Mouse (Mus musculus) hindbrain, embryonic 10.5 days (tissue): ENCODE measurements around the gene Il2ra. TPM values are rescaled to one million over a fixed set of nuclear protein-coding genes. Genes with fewer than 3 reads are reported as not detected.

Experiments
- DNase-seq: peaks from one replicate; pipeline ENCODE4 v3.0.0-alpha.2; 2017; ENCODE audit warnings: low spot score
- H3K27ac ChIP-seq: fragments of 300-500 bp; sonication (generic); 2 replicates; pipeline ENCODE4 v1.5.1; 2016; ENCODE audit warnings: mild to moderate bottlenecking, moderate library complexity
- H3K27me3 ChIP-seq: fragments of 300-500 bp; sonication (generic); 2 replicates; pipeline ENCODE4 v1.6.1; 2016; ENCODE audit warnings: mild to moderate bottlenecking; ENCODE audit not compliant: poor library complexity, insufficient read depth, severe bottlenecking
- H3K36me3 ChIP-seq: fragments of 300-500 bp; sonication (generic); 2 replicates; pipeline ENCODE4 v1.6.1; 2016; ENCODE audit warnings: mild to moderate bottlenecking, moderate library complexity
- H3K4me1 ChIP-seq: fragments of 300-500 bp; sonication (generic); replicated peaks from 2 replicates; pipeline ENCODE4 v1.6.1; 2016; ENCODE audit warnings: mild to moderate bottlenecking
- H3K4me3 ChIP-seq: fragments of 300-500 bp; sonication (generic); 2 replicates; pipeline ENCODE4 v1.5.1; 2016; ENCODE audit warnings: mild to moderate bottlenecking, moderate library complexity
- H3K9me3 ChIP-seq: fragments of 300-500 bp; sonication (generic); 2 replicates; pipeline ENCODE4 v1.6.1; 2016; ENCODE audit warnings: mild to moderate bottlenecking, moderate library complexity
- WGBS: fragments of 180-500 bp; shearing (Covaris S2); methylation state at CpG from one replicate; pipeline ENCODE4 v1.1.7; 2016; 5-methylcytosine and 5-hydroxymethylcytosine counted together
- polyA plus RNA-seq: library from polyadenylated mRNA; unstranded; fragments of >200 nt; fragmentation: Nextera tagmentation; extraction: Ambion mirVana; gene quantifications from 2 replicates; pipeline ENCODE4 v1.2.1, GENCODE M21; 2016

Il2ra gene
- polyA plus RNA-seq, 1 experiment from 2014 or later, result not detected

DNA sequence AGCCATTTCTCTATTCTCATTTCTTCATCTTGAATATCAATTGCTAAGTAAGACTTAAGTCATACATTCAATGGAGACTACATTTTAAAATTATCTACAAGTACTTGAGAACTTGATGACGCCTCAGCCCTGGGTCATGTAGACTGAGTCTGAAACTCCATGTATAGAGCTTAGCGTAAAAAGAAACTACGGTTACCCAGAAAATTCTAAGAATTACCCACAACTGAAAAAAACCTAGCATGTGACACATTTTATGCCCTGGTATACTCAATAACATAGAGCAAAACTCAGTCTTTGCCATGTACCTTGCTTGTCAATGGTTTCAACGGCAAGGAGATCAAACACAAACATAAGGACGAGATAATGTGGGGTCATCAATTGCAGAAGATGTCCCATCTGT lies 16.7 kb upstream of the Il2ra start, which contains the start of gene Gm17490:
Gm17490 (minus strand) TSS at position 375 of the 400 bp plus-strand sequence.
- H3K4me1 ChIP-seq, result no peaks in the 10 kb centered on the region
- no peaks in the 10 kb centered on the region for H3K9me3 ChIP-seq
- H3K27me3 ChIP-seq, result no peaks in the 10 kb centered on the region
- no peak for DNase-seq
- 92% methylated on average over 5 of the region's 5 CpGs for WGBS
- no peaks in the 10 kb centered on the region for H3K36me3 ChIP-seq
- no peak within 1 kb of the TSS for H3K27ac ChIP-seq
- no peak within 1 kb of the TSS for H3K4me3 ChIP-seq

DNA sequence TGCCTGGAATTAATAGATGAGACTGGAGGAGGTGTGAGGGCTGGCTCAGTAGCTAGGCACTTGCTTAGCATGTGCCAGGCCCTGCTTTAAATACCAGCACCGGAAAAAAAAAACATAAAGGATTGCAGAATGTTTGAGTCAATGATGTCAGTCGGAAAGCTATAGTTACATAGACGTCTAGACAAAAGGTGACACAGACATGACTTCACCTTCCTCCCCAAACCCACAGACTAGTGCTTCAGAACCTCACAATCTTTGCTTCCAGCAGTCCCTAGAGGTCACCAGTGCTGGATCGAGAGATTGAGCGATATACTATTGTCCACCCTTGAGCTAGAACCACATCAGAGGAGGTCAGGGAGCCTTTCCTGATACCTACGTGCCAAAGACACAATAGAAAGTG lies 7.6 kb upstream of the Il2ra start:
- H3K27ac ChIP-seq, result no peak overlapping the region
- no peak for DNase-seq
- H3K4me3 ChIP-seq, result no peak overlapping the region
- 88% methylated on average over 6 of the region's 6 CpGs for WGBS
- H3K9me3 ChIP-seq, result no peaks in the 10 kb centered on the region
- H3K36me3 ChIP-seq, result no peaks in the 10 kb centered on the region
- no peaks in the 10 kb centered on the region for H3K27me3 ChIP-seq
- H3K4me1 ChIP-seq, result no peaks in the 10 kb centered on the region

DNA sequence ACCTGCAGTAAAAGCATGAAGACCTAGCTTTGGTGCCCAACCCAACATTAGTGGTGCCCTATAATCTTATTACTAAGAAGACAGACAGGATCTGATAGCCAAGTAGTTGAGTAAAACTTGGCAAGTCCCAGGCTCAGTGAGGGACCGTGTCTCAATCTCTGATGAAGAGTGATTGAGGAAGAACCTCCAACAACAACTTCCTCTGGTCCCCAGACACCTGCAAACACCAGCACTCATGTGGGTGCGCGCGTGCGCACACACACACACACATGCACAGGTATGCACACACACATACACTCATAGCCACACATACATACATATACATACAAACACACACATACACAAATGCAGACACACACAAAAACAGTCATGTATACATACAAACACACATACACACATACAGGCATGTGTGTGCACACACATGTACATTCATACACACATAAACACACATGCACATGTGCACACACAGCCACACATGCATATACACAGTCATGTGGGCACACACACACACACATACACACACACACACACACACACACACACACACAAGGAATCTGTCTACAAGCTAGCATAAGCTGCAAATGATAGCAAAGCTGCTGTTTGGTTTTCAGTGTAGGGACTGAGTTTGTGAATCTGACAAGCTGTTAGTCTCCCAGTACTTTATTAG lies 7.0 kb upstream of the Il2ra start:
- Histone ChIP-seq H3K27ac (no peak overlapping the region), H3K4me1 (no peaks in the 10 kb centered on the region), H3K9me3 (no peaks in the 10 kb centered on the region), H3K4me3 (no peak overlapping the region), H3K27me3 (no peaks in the 10 kb centered on the region), H3K36me3 (no peaks in the 10 kb centered on the region)
- WGBS, result 95% methylated on average over 5 of the region's 5 CpGs
- no peak for DNase-seq

DNA sequence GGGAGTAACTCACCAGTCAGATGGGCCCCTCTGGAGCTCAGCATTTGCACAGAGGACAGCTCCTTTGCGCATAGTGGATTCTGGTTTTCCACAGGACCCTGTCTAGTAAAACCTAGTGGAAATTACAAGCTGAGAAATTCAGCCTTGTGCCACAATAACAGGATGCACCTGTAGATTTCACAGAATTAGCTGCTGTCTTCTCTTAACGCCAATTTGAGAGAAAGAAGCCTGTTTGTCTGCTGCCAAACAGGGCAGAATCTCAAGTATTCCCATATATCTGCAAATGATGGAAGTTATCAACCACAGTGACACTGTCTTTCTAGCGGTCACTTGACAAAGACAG lies 6.5 kb upstream of the Il2ra start:
- 76% methylated on average over 3 of the region's 3 CpGs for WGBS
- DNase-seq, result no peak

DNA sequence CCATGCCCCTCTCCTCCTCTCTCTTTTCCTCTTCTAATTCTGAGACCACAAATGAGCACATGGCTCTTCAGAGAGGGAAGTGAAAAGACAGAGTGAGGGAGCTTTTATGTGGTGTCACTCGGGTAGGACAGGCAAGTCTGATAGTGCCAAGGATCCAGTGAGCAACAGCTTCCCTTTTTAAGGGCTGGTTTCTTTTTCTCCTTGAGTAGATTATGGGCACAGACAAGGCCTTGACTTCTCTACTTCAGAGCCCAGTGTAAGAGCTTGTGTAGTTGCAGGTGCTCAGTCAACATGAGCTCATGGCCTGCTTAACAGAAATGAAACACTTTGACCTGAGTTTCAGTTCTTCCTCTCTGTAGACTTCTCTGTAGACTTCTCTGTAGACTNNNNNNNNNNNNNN lies 5.5 kb upstream of the Il2ra start:
- Histone ChIP-seq H3K4me1 (no peaks in the 10 kb centered on the region), H3K36me3 (no peaks in the 10 kb centered on the region), H3K27ac (no peak overlapping the region), H3K9me3 (no peaks in the 10 kb centered on the region), H3K27me3 (no peaks in the 10 kb centered on the region), H3K4me3 (no peak overlapping the region)
- 66% methylated on average over 1 of the region's 1 CpGs for WGBS
- no peak for DNase-seq

More for the DNA sequence above, 6.5 kb upstream of the Il2ra start:
- no peak overlapping the region for H3K27ac ChIP-seq
- no peaks in the 10 kb centered on the region for H3K27me3 ChIP-seq
- H3K9me3 ChIP-seq, result no peaks in the 10 kb centered on the region
- no peak overlapping the region for H3K4me3 ChIP-seq
- no peaks in the 10 kb centered on the region for H3K4me1 ChIP-seq
- H3K36me3 ChIP-seq, result no peaks in the 10 kb centered on the region

DNA sequence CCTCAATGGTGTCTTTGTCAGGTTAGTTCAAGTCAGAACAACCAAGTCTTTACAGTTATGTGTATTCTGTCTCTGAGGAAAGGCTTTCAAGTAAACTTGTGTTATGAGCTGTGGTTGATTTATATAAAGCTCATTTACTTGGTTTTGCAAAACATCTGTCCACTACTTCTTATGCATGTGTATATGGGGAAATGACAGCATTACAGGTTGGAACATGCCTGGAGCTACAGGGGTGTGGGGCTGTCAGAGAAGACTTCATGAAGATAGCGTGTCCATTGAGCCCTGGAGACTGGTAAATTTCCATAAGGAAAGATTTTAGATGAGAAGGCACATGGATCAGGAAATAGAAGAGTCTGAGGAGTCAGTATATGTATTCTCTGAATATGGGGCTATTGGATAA lies 1.4 kb downstream of the Il2ra start:
- no peaks in the 10 kb centered on the region for H3K36me3 ChIP-seq
- H3K4me3 ChIP-seq, result no peak overlapping the region
- no peak overlapping the region for H3K27ac ChIP-seq
- no peaks in the 10 kb centered on the region for H3K27me3 ChIP-seq
- 82% methylated on average over 1 of the region's 1 CpGs for WGBS
- H3K9me3 ChIP-seq, result no peaks in the 10 kb centered on the region
- H3K4me1 ChIP-seq, result no peaks in the 10 kb centered on the region
- no peak for DNase-seq

DNA sequence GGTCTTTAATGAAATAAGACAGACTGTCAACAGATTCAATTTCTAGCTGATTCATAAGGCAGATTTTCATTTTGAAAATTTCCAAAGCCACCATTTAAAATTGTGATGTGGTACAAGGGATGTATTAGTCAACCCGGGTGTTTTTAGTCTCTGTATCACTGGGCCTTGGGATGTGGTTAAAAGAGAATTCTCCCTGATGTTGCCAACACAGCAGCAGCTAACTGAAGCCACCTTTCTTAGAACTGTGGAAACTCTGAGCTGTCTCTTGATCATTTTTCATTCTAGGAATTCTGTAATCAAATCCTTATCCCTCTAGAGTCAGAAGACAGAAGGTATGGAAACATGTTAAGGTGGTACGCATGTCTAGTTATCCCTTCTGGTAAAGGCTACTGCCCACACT lies 2.7 kb downstream of the Il2ra start:
- H3K27ac ChIP-seq, result no peak overlapping the region
- no peak overlapping the region for H3K4me3 ChIP-seq
- no peaks in the 10 kb centered on the region for H3K27me3 ChIP-seq
- H3K9me3 ChIP-seq, result no peaks in the 10 kb centered on the region
- 91% methylated on average over 2 of the region's 2 CpGs for WGBS
- H3K4me1 ChIP-seq, result no peaks in the 10 kb centered on the region
- no peak for DNase-seq
- H3K36me3 ChIP-seq, result no peaks in the 10 kb centered on the region

DNA sequence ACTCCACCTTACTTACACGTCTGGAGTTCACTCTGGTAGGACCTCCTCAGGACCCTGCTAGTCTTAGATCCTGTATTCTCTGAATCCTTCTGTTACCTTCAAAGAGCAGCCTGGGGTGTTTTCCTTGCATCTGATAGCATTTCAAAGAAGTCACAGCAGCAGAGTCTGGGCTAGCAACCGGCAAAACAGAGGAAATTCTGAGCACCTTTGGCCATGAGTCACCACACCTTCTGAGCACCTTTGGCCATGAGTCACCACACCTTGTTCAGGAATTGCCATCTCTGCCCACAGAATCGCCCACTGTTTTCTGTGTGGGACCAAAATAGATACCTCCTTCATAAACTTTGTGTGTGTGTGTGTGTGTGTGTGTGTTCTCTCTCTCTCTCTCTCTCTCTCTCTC lies 8.9 kb downstream of the Il2ra start:
- Histone ChIP-seq H3K4me3 (no peak overlapping the region), H3K27me3 (no peaks in the 10 kb centered on the region), H3K36me3 (no peaks in the 10 kb centered on the region), H3K4me1 (no peaks in the 10 kb centered on the region), H3K9me3 (no peaks in the 10 kb centered on the region), H3K27ac (no peak overlapping the region)
- no peak for DNase-seq
- 67% methylated on average over 3 of the region's 3 CpGs for WGBS

DNA sequence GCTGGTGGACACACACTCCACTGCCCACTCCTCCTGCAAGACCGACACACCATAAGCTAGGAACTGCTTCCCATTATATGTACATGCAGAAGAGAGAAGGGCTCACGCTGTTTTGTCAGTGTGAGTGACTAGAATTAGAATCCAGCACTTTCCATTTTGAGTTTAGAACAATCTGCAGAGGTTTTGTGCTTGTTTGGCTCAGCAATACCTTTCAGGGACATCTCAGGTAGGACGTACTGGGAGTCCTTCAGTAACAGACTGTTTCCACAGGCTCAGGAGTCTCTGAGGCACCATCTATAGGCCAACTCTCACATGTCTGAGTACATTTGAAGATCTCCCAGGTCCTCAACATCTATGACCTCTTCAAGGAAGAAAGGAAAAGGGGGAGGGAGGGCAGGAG lies 9.6 kb downstream of the Il2ra start:
- DNase-seq, result no peak
- H3K4me1 ChIP-seq, result no peaks in the 10 kb centered on the region
- no peak overlapping the region for H3K4me3 ChIP-seq
- H3K9me3 ChIP-seq, result no peaks in the 10 kb centered on the region
- H3K27me3 ChIP-seq, result no peaks in the 10 kb centered on the region
- no peaks in the 10 kb centered on the region for H3K36me3 ChIP-seq
- 88% methylated on average over 3 of the region's 3 CpGs for WGBS
- no peak overlapping the region for H3K27ac ChIP-seq

DNA sequence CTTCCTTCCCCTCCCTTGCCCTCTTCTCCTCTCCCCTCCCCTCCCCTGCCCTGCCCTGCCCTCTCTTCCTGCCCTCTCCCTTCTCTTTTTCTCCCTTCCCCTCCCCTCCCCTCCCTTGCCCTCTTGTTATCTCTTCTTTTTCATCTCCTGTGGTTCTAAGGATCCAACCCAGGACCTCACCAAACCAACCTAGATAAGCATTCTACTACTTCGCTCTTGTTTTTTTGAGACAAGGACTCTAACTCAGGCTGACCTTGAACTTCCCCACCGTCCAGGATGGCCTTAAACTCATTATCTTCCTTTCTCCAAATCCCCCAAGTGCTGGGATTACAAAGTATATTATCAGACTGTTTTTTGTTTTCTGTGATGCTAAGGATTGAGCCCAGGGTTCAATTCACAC lies 10.2 kb downstream of the Il2ra start:
- Histone ChIP-seq H3K27ac (no peak overlapping the region), H3K4me1 (no peaks in the 10 kb centered on the region), H3K9me3 (no peaks in the 10 kb centered on the region), H3K27me3 (no peaks in the 10 kb centered on the region), H3K4me3 (no peak overlapping the region), H3K36me3 (no peaks in the 10 kb centered on the region)
- DNase-seq, result no peak
- 81% methylated on average over 2 of the region's 2 CpGs for WGBS

DNA sequence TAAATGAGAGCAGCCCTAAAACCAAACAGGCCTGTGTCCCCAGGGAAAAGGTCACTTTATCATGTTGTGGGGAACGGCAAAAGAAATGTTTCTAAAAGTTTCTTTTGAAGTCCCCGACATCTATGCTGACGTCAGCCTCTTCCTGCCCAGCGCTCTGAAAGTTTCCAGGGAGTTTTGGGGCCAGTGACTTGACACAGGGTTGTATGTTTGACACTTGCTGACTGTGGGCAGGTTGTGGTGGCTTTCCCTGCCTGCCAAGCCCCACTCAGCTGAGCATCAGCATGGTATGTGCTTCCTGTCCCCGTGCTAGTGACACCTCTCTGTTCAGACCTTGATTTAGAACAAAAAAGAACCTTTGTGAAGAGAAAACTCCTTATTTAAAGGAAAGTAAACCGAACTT lies 10.7 kb downstream of the Il2ra start:
- Histone ChIP-seq H3K4me1 (no peaks in the 10 kb centered on the region), H3K27ac (no peak overlapping the region), H3K4me3 (no peak overlapping the region), H3K27me3 (no peaks in the 10 kb centered on the region), H3K36me3 (no peaks in the 10 kb centered on the region), H3K9me3 (no peaks in the 10 kb centered on the region)
- 53% methylated on average over 6 of the region's 6 CpGs for WGBS
- no peak for DNase-seq

DNA sequence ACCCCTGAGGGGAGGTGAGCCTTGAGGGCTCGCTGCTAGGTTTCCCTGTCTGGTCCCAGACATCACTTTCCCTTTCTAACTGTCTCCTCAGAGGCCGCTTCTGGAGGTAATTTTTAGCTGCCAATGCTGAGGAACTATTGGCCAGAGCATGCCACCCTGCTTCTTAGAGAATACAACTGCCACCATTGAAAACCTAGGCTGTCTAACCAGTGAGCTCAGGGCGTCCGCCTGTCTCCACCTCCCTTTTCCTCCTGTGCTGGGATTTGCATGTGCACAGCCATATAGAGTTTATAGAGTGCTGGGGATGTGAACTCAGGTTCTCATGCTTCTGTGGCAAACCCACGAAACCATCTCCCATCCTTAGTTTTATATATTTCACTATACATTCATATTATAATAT lies 11.2 kb downstream of the Il2ra start:
- H3K4me3 ChIP-seq, result no peak overlapping the region
- DNase-seq, result no peak
- 78% methylated on average over 5 of the region's 5 CpGs for WGBS

DNA sequence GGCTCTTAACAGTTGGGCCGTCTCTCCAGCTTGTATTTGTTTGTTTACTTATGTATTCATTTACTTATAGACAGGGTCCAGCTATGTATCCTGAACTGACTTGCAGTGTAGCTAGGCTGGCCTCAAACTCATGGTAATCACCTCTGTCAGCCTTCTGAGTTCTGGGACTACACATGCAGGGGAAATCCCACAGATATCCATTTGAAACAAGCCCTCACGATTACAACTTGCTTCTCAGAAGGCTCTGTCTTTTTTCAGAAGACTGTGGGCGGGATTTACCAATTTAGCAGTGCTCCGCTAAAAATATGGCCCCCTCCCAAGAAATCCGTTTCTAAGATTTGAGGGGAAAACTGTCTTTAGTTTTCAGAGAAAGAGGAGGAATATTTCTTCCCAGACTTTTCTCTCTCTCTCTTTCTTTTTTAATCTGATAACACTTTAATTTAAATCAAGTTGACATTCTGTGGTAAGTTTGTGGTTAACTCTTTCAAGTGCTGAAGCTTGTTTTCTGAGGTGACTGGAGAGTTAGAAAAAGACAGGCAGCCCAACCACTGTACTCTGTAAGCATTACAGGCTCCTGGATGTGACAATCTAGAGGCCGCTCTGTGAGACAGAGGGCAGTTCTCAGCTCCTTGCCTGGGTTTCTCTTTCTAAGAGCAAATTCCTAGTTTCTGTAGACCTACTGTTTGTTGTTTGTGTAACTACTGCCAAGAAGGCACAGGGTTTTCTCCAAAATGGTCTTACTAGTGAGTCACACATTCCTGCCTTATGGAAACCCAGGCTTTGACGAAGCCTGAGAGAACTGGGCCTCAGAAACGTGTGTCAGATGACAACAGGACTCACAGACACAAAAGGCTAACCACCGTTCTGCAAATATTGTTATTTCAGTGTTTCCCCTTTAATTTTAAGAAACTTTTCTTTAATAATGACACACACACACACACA lies 12.7 kb downstream of the Il2ra start:
- no peak overlapping the region for H3K27ac ChIP-seq
- H3K4me3 ChIP-seq, result no peak overlapping the region
- no peaks in the 10 kb centered on the region for H3K36me3 ChIP-seq
- WGBS, result 73% methylated on average over 9 of the region's 9 CpGs
- H3K9me3 ChIP-seq, result no peaks in the 10 kb centered on the region
- peaks cover 5% of the 10 kb centered on the region; the same call in 1 of the 2 replicates for H3K4me1 ChIP-seq
- H3K27me3 ChIP-seq, result no peaks in the 10 kb centered on the region
- DNase-seq, result no peak

More for the DNA sequence above, 11.2 kb downstream of the Il2ra start:
- no peaks in the 10 kb centered on the region for H3K4me1 ChIP-seq
- no peaks in the 10 kb centered on the region for H3K9me3 ChIP-seq
- H3K27ac ChIP-seq, result no peak overlapping the region
- no peaks in the 10 kb centered on the region for H3K36me3 ChIP-seq
- H3K27me3 ChIP-seq, result no peaks in the 10 kb centered on the region
